Mouse (Mus musculus) 3134 (cell line): ENCODE data around the gene Adamts16.

Experiments
- DNase-seq: peaks from one replicate; pipeline ENCODE4 v3.0.0-alpha.2; 2011; ENCODE audit warnings: low spot score; ENCODE audit not compliant: insufficient read length; ENCODE audit errors: extremely low read depth

Gene Adamts16

DNA sequence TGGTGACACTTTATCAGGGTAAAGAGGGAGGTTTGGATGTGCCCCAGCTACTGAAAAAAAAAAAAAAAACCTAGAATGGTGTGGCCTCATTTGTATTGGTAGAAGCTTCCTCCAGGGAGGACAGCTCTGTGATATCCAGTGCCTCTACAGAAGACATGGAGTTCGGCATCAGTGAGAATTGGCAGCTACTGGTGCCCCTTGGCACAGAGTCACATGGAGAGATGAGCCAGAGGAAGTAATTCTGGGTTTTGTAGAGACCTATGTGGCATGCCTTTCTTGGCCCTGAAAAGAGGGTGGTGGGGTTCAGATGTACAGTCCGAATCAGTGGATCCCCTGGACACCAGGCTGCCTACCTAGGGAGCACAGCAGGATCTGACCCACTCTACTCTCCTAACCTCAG lies 122.8 kb downstream of the Adamts16 start:
- DNase-seq, result no peak

DNA sequence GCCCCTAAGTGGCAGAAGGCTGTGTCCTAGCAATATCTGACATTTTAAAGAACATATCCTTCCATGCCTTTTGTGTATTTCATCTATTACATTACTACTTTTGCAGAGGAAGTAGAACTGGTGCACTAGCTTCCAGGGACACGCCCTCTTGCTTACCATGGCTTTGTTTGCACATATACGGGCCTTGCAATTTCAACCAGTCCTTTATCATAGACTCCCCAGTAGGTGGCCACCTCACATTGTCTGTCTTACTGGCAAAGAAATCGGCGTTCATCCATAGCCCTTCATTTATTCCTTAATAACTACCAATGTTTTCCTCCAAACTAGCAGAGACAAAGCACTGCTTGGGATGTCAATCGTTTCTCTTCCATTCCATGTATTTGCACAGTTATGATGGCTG lies 125.6 kb downstream of the Adamts16 start:
- DNase-seq, result no peak

DNA sequence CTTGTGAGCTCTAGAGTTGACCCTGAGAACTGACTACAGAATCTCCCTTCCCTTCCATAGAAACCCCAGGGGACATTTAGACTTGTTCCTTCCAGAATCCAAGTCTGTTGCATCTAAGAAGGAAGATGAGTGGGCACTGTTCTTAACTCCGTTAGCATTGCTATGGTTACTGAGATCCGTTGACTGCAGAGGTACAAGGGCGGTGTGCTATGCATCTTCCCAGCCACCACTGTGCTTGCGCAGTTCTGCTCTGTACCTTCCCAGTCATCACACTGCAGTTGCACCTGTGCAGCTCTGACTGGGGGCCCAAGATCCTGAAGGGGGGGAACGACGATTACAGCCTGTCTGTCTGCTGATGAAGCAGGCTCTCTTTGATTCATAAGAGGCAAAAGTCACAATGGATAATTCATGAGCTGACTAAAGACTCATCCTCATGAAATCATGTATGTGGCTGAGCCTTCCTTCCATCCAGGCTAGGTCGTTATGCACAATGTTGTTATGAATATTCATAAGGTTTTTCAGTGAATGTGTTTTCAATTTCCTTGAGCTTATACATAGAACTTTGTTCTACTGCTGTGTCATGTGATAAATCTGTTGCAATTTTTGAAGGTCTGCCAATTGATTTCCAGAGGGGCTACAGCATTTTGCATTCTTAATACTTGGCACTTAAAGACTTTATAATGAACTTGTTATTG lies 127.4 kb downstream of the Adamts16 start:
- DNase-seq, result no peak

DNA sequence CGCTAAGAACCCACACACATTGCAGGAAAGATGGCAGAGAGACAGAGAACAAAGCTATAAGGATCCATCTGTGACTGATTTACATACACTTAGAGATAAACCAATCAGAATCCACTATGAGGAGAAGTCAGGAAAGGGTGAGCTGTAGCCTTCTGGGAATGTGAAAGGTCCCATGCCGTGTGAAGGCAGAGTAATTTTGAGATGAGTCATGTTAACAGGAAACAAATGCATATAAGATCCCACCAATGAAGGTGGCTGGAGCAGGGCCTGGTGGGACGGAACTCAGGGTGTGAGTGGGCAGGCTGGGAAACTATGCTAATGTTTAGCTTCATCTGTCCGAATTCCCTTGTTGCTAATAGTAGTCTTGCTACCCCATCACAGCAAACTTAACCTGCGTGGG lies 128.3 kb downstream of the Adamts16 start:
- peak; percentile 24 for DNase-seq

DNA sequence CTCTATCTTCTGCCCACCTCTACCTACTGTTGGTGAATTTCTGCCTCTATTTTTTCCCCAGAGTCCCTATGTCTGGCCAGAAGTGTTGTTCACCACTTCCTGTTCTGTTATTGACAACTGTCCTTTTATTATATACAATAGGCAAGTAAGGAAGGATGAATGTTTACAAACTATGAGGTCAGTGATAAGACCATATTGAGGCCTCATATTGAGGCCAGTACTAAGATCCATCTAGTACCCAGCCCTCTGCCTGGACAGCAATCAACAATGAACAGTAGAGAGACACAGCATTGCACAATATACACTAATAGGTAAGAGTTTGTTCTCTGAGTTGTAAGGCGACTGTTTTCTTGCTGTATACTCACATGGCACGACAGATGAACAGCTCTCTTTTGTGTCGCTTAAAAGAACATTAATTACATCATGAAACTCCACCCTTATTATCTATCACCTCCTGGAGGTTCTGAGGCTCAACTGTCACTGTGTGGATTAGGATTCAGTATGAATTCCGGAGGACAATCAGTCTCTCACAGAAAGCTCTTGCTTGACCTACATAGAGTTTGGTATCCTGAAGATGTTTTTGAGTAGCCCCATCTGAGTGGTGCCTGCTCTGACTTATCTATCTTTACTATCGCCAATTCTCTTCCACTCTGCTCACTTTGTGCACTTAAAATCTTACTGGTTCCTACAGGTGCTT lies 134.3 kb downstream of the Adamts16 start:
- DNase-seq, result no peak

DNA sequence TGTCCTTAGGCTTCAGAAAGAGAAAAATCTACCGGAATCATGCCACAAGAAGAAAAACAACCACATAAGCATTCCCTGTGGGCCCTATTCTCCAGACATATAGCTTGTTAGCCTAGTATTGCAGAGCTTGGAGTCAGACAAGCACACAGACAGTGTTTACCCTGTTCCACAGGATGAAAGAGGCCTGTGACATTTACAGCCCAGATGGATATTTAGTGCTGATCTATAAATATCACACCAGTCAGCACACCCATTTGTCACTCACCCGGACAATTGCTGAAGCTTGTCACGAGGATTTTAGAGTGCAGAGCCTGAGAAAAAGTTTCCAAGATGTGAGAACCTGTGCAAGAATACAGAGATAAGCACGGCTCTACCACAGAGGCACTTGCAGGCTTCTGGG lies 138.7 kb downstream of the Adamts16 start:
- DNase-seq, result no peak

DNA sequence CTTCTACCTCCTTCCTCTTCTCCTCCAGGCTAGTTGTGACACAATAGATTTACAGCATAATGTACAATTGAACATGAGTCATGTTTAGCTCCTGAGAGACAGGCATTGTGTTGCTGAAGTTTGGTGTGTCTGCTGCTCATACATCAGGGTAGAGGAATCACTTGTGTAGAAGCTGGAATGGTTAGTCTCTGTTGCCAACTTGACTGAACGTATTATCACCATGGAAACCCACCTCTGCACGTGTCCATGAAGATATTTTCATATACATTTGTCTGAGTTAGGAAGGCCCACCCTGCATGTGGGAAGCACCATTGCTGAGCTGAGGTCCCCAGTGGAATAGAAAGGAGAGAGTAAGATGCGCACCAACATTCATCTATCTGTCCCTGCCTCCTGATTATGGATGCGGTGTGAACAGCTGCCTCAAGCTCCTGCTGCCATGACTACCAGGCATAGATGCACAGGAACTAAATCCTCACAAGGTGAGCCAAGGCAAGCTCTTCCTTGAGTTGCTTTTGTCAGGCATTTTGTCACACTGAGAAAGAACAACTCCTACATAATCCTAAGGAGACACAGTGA lies 142.7 kb downstream of the Adamts16 start:
- no peak for DNase-seq

DNA sequence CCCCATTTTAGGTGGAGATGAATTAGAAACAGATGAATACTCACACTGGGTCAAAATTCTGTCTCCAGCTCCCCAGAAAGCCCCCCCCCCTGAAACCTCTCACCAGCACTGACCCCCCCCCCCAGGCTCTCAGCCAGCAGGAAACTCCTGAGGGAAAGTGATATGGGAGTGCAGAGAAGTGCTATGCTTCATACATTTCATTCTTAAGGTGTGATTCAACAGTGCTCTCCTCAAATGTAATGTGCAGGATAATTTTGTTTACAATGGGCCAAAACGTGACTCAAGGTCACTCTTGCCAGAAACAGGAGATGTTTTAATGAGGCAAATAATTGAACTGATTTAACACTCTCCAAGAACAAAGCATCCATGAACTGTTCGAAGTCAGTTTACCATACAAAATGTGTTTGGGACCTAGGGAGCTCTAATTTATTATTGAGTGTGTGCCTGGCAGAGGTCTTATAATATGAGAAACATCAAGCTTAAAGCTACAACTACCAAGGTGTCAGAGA lies 152.1 kb downstream of the Adamts16 start:
- no peak for DNase-seq

DNA sequence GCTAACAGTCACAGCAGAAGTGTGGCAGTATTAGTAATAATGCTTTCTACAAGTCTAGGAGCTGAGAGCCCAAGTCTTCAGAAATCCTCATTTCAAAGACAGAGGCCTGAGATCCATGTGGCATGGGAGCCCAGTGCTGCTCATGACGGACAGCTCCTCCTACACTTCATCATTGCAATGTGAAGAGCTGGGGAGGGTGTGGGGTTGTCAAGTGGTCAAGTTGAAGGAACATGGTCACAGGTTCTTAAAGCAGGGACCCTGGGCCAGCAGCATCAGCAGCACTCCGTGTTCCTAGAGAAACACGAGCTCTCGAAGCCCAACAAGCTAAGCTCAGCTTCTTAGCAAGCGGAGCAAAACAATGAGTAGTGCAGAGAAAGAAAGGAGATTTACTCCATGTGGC lies 155.8 kb downstream of the Adamts16 start:
- DNase-seq, result no peak

DNA sequence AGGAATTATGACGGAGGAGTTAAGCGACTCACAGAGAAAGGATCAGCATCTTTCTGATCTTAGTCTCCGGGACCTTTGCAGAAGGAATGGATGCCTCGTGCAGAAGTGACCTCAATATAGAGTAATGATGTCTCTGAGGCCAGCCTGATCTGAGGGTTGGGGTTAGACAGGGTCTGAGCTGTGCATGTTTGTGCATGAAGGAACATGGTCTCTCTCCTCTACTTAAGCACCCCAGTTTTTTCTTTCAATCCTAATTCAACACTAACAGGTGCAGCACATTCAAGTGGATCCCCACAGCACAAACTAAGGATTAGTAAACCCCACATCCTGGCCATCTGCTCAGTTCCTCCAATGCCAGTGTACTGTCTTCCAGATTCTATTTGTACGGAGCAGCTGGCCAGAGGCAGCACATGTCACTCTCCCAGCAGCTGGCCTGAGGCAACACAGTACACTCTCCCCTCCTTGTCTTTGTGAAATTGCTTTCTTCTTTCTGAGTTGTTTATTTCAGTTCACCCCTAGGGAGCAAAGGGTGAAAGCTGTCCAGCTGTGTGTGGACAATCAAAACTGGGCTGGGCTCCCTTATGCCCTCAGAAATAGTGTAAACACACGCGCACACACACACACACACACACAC lies 156.5 kb downstream of the Adamts16 start:
- no peak for DNase-seq

DNA sequence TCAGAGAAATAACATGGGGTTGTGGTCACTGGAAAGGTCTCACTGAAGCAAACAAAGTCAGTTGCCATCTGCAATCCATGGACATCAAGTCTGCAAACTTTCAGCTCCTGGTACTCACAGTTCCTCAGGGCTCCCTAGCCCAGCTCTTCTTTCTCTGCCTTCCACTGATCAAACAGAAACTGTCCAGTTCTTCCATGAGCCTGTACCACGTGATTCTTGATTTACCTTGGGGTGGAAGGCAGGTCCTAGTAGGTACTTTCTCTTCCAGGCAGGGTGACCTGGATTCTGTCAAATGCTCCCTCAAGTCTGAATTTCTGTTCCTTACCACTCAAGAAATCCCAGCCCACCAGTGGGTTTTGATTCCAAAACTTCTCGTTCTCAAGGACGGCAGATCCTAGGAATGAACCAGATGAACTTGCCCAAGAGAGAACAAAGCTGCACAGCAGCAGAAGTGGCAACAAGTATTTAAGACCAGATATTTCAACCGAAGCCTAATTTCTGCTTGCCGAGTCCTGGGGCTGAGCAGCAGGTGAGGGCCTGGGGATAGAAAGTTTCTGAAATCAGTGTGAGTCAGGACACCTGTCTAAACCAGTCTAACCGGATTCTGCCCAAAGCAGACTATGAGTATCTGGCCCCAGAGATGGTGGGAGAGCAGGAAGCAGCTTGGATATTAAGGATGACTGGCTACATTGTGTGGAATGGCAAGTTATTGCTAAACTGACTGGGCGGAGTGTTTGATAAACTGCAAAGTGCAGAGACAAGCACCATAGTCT lies 160.0 kb downstream of the Adamts16 start:
- no peak for DNase-seq

DNA sequence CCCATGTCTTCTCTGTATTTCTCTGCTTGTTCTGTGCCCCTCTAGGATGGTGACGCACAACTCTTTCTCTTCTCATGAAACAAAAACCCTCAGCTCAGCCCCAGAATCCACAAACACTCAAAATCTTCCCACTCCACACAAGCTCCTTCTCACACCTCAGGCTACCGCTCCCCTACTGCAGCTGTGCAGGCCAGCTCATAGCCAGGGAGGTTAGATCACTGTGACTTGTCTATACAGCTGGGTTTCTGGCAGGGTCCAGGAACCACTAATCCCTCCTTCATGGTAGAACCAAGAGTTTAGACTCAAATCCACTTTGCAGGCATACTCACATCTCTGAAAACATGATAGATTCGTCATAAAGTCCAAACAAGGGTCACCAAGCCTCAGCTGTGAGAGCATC lies 161.3 kb downstream of the Adamts16 start:
- peak; percentile 16 for DNase-seq
